Mouse (Mus musculus): ENCODE measurements around the gene RPS10-NUDT3. TPM values are rescaled to one million over a fixed set of nuclear protein-coding genes. Genes with fewer than 3 reads are reported as not detected.

RPS10-NUDT3 gene
- polyA plus RNA-seq, 1 experiment from 2014 or later: not detected

- no peak for TF ChIP-seq EP300 (optimal IDR thresholded peaks at IDR 0.05)
- no peak for TF ChIP-seq CTCF (IDR thresholded peaks at IDR 0.05; ENCODE audit: low read depth)
- H3K4me1 ChIP-seq (replicated peaks; ENCODE audit: control insufficient read depth, insufficient read depth): no peaks in the 10 kb centered on the region
- H3K4me2 ChIP-seq (replicated peaks; ENCODE audit: low read depth): no peak overlapping the region
- 85% methylated on average over 7 of the region's 7 CpGs for whole genome bisulfite sequencing
- DNase-seq (ENCODE audit: low spot score) (no peak), ATAC-seq (ENCODE audit: low FRiP score, low TSS enrichment) (no peak)
- H3K36me3 ChIP-seq (ENCODE audit: control insufficient read depth, insufficient read depth, low read length): no peaks in the 10 kb centered on the region
- no peaks in the 10 kb centered on the region for H3K27me3 ChIP-seq (ENCODE audit: control insufficient read depth, insufficient read depth, low read length)
- no peak overlapping the region for H3K27ac ChIP-seq (replicated peaks)
- H3K4me3 ChIP-seq (ENCODE audit: low read depth, low read length): no peak overlapping the region
- H3K9ac ChIP-seq (ENCODE audit: low read length): no peak overlapping the region
- no peaks in the 10 kb centered on the region for H3K9me3 ChIP-seq (ENCODE audit: control insufficient read depth, low read length)
These were observed 38.9 kb upstream of the RPS10-NUDT3 start for GRCm38 (mm10) chr17:27673945-27674344.

DNA sequence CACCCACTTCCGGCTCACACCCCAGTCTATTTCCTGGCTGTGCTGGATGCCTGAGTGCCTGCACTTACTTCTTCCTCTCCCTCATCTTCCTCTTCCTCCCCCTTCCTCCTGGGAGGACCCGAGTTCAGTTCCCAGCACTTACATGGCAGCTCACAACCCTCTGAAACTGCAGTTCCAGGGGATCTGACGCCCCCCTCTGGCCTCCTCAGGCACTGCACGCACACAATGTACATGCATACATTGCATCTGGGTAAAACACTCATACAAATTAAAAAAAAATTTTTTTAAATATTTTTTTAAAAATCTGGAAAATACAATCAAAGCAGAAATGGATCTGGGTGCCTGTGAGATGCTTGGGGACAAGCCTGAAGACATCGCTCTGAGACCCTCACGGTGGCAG is 36.7 kb upstream of the RPS10-NUDT3 start:
- Histone ChIP-seq H3K36me3 (ENCODE audit: control insufficient read depth, insufficient read depth, low read length) (no peaks in the 10 kb centered on the region), H3K4me2 (replicated peaks; ENCODE audit: low read depth) (no peak overlapping the region), H3K27ac (replicated peaks) (no peak overlapping the region), H3K9me3 (ENCODE audit: control insufficient read depth, low read length) (no peaks in the 10 kb centered on the region), H3K9ac (ENCODE audit: low read length) (no peak overlapping the region), H3K4me1 (replicated peaks; ENCODE audit: control insufficient read depth, insufficient read depth) (no peaks in the 10 kb centered on the region), H3K27me3 (ENCODE audit: control insufficient read depth, insufficient read depth, low read length) (no peaks in the 10 kb centered on the region), H3K4me3 (ENCODE audit: low read depth, low read length) (no peak overlapping the region)
- ATAC-seq (ENCODE audit: low FRiP score, low TSS enrichment) (no peak), DNase-seq (ENCODE audit: low spot score) (no peak)
- 84% methylated on average over 6 of the region's 6 CpGs for WGBS
- TF ChIP-seq CTCF (IDR thresholded peaks at IDR 0.05; ENCODE audit: low read depth) (0 out of 2 replicates have a peak, but pooled peaks have one; percentile 9), EP300 (optimal IDR thresholded peaks at IDR 0.05) (no peak)

DNA sequence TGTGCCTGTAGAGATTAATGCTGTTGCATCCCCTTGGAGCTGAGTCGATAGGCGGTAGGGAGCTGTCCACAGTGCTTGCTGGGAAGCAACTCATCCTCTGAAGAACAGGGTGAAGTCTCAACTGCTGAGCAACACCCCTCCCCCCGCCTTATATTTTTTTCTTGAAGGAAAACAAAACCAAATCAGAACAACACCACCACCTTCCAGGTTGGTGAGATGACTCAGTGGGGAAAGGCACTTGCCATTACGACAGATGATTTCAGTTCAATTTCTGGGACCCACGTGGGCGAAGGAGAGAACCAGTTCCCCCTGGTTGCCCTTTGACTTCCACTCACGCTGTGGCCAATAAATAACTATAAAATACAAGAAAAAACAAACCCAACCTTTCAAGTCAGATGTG is 23.7 kb upstream of the RPS10-NUDT3 start:
- H3K36me3 ChIP-seq (ENCODE audit: control insufficient read depth, insufficient read depth, low read length): no peaks in the 10 kb centered on the region
- DNase-seq (ENCODE audit: low spot score) (no peak), ATAC-seq (ENCODE audit: low FRiP score, low TSS enrichment) (no peak)
- no peak overlapping the region for H3K4me3 ChIP-seq (ENCODE audit: low read depth, low read length)
- H3K27me3 ChIP-seq (ENCODE audit: control insufficient read depth, insufficient read depth, low read length): peaks cover 8% of the 10 kb centered on the region; the same call in 1 of the 2 replicates
- no peak overlapping the region for H3K4me2 ChIP-seq (replicated peaks; ENCODE audit: low read depth)
- TF ChIP-seq EP300 (optimal IDR thresholded peaks at IDR 0.05): no peak
- no peak for TF ChIP-seq CTCF (IDR thresholded peaks at IDR 0.05; ENCODE audit: low read depth)
- no peaks in the 10 kb centered on the region for H3K9me3 ChIP-seq (ENCODE audit: control insufficient read depth, low read length)
- WGBS: 62% methylated on average over 7 of the region's 7 CpGs
- 0 out of 2 replicates have a peak, but pooled peaks cover 2% of the 10 kb centered on the region for H3K4me1 ChIP-seq (replicated peaks; ENCODE audit: control insufficient read depth, insufficient read depth)
- H3K9ac ChIP-seq (ENCODE audit: low read length): no peak overlapping the region
- no peak overlapping the region for H3K27ac ChIP-seq (replicated peaks)

DNA sequence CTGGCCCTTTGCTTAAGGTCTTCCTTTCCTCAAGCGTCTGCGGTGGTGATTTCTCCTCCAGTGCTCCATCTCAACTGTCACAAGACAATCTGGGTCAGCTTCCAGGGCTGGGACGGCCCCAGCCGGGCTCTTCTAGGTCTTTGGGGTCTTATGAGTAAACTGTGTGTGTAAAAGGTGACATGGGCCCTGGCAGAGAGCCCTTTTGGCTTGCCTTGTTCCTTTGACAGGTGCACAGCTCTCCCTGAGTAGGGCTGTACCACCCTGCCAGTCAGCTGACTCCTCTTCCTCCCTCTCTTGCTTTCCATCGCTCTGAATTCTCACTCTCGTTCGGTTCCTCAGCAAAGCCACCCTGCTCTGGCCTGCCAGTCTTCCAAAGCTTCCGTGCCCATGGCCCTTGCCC is 22.1 kb upstream of the RPS10-NUDT3 start:
- no peak for DNase-seq (ENCODE audit: low spot score)
- H3K4me3 ChIP-seq (ENCODE audit: low read depth, low read length): no peak overlapping the region
- TF ChIP-seq CTCF (IDR thresholded peaks at IDR 0.05; ENCODE audit: low read depth) (no peak), EP300 (optimal IDR thresholded peaks at IDR 0.05) (no peak)
- H3K9ac ChIP-seq (ENCODE audit: low read length): no peak overlapping the region
- H3K27me3 ChIP-seq (ENCODE audit: control insufficient read depth, insufficient read depth, low read length): peaks cover 8% of the 10 kb centered on the region; the same call in 1 of the 2 replicates
- H3K9me3 ChIP-seq (ENCODE audit: control insufficient read depth, low read length): no peaks in the 10 kb centered on the region
- ATAC-seq (ENCODE audit: low FRiP score, low TSS enrichment): no peak
- H3K27ac ChIP-seq (replicated peaks): no peak overlapping the region
- H3K4me2 ChIP-seq (replicated peaks; ENCODE audit: low read depth): no peak overlapping the region
- H3K4me1 ChIP-seq (replicated peaks; ENCODE audit: control insufficient read depth, insufficient read depth): 0 out of 2 replicates have a peak, but pooled peaks cover 2% of the 10 kb centered on the region
- WGBS: 68% methylated on average over 8 of the region's 8 CpGs
- H3K36me3 ChIP-seq (ENCODE audit: control insufficient read depth, insufficient read depth, low read length): no peaks in the 10 kb centered on the region

DNA sequence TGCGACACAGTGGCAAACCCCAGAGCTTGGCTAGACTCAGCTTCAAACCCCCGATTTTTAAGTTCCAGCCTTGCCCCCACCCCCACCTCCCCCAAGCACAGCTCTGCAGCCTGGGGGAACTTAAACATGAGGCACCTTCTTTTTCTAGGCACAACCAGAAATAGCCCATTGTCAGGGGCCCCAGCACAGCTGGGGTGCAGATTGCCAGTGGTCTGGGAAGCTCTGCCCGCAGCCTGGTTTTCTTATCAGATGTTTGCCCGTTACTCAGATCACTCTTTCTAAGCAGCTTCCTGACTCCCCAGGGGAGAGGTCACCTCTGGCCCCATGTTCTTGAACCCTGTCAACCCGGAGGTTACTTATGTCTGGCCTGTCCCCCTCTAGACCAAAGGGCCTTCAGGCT is 21.4 kb upstream of the RPS10-NUDT3 start:
- no peaks in the 10 kb centered on the region for H3K36me3 ChIP-seq (ENCODE audit: control insufficient read depth, insufficient read depth, low read length)
- H3K4me2 ChIP-seq (replicated peaks; ENCODE audit: low read depth): no peak overlapping the region
- no peak overlapping the region for H3K4me3 ChIP-seq (ENCODE audit: low read depth, low read length)
- 0 out of 2 replicates have a peak, but pooled peaks cover 2% of the 10 kb centered on the region for H3K4me1 ChIP-seq (replicated peaks; ENCODE audit: control insufficient read depth, insufficient read depth)
- no peak for TF ChIP-seq EP300 (optimal IDR thresholded peaks at IDR 0.05)
- DNase-seq (ENCODE audit: low spot score): no peak
- ATAC-seq (ENCODE audit: low FRiP score, low TSS enrichment): no peak
- 19% methylated on average over 5 of the region's 5 CpGs for WGBS
- H3K27ac ChIP-seq (replicated peaks): no peak overlapping the region
- H3K9ac ChIP-seq (ENCODE audit: low read length): no peak overlapping the region
- peaks cover 8% of the 10 kb centered on the region; the same call in 1 of the 2 replicates for H3K27me3 ChIP-seq (ENCODE audit: control insufficient read depth, insufficient read depth, low read length)
- no peaks in the 10 kb centered on the region for H3K9me3 ChIP-seq (ENCODE audit: control insufficient read depth, low read length)

GRCm38 (mm10) chr17:27656011-27656399 is 21.0 kb upstream of the RPS10-NUDT3 start:
- TF ChIP-seq CTCF (IDR thresholded peaks at IDR 0.05; ENCODE audit: low read depth) (no peak), EP300 (optimal IDR thresholded peaks at IDR 0.05) (no peak)
- no peaks in the 10 kb centered on the region for H3K9me3 ChIP-seq (ENCODE audit: control insufficient read depth, low read length)
- 0 out of 2 replicates have a peak, but pooled peaks cover 2% of the 10 kb centered on the region for H3K4me1 ChIP-seq (replicated peaks; ENCODE audit: control insufficient read depth, insufficient read depth)
- H3K36me3 ChIP-seq (ENCODE audit: control insufficient read depth, insufficient read depth, low read length): no peaks in the 10 kb centered on the region
- no peak overlapping the region for H3K9ac ChIP-seq (ENCODE audit: low read length)
- ATAC-seq (ENCODE audit: low FRiP score, low TSS enrichment): no peak
- 7% methylated on average over 14 of the region's 14 CpGs for whole genome bisulfite sequencing
- peaks cover 8% of the 10 kb centered on the region; the same call in 1 of the 2 replicates for H3K27me3 ChIP-seq (ENCODE audit: control insufficient read depth, insufficient read depth, low read length)
- peak overlapping the region; percentile 60; the same call in 1 of the 2 replicates for H3K4me2 ChIP-seq (replicated peaks; ENCODE audit: low read depth)
- H3K4me3 ChIP-seq (ENCODE audit: low read depth, low read length): peak overlapping the region; percentile 36
- no peak overlapping the region for H3K27ac ChIP-seq (replicated peaks)
- no peak for DNase-seq (ENCODE audit: low spot score)

All from stomach, postnatal 0 days (tissue).